Mouse (Mus musculus) left cerebral cortex, adult 18-20 months (tissue): Measurements from ENCODE around the gene Rspry1. TPM values are rescaled to one million over a fixed set of nuclear protein-coding genes. Genes with fewer than 3 reads are reported as not detected.
A peak's percentile ranks its signal among the peaks of the same experiment; 100 is the strongest.

Experiments
- DNase-seq, 2 experiments: peaks; one replicate each; pipeline ENCODE4 v3.0.0; 2021 to 2022; ENCODE audit warnings: low spot score in 2 of 2, mixed read lengths in 1 of 2
- long read RNA-seq, 2 experiments: library from polyadenylated mRNA; stranded (forward); transcript quantifications; one replicate each; pipeline ENCODE4 v2.0.0; 2021
- total RNA-seq, 2 experiments: library from RNA; stranded (reverse); gene quantifications; 2 replicates each; pipeline ENCODE4 v1.2.3; 2021

Gene Rspry1
- 10 to 100 TPM; 27.4 to 29.2 TPM for total RNA-seq
- long read RNA-seq, experiment 1, transcript Rspry1-201 (15 exons, 3,852 nt): major isoform, 30 of 42 reads
- long read RNA-seq, experiment 1, partial matches to known transcripts: 2 of 42 reads
- long read RNA-seq, experiment 1, other reads (novel, unspliced or antisense): 4 of 42 reads
- long read RNA-seq, experiment 2, transcript Rspry1-201 (15 exons, 3,852 nt): major isoform, 18 of 24 reads
- long read RNA-seq, experiment 2, partial matches to known transcripts: 1 of 24 reads
- long read RNA-seq, experiment 2, other reads (novel, unspliced or antisense): 0 of 24 reads

- peak; percentile 100 for DNase-seq
These were observed at the start of gene Rspry1, which contains the start of gene Fam192a for GRCm38 (mm10) chr8:94601607-94602385. TSS of gene Rspry1 (plus strand) at chr8:94601937. TSS of gene Fam192a (minus strand) at chr8:94601997.

GRCm38 (mm10) chr8:94552696-94553095 is 49.0 kb upstream of the Rspry1 start:
- no peak for DNase-seq

- DNase-seq: no peak
These were observed 44.5 kb upstream of the Rspry1 start for GRCm38 (mm10) chr8:94557281-94557680.

- DNase-seq: no peak
These were observed 40.5 kb upstream of the Rspry1 start for GRCm38 (mm10) chr8:94561256-94561655.

GRCm38 (mm10) chr8:94564421-94564820 is 37.3 kb upstream of the Rspry1 start:
- no peak for DNase-seq

GRCm38 (mm10) chr8:94566033-94566432 is 35.7 kb upstream of the Rspry1 start:
- DNase-seq: no peak

GRCm38 (mm10) chr8:94566446-94567158 is 35.1 kb upstream of the Rspry1 start:
- DNase-seq: no peak

- DNase-seq: no peak
These were observed 34.4 kb upstream of the Rspry1 start for GRCm38 (mm10) chr8:94567159-94567849.

GRCm38 (mm10) chr8:94568098-94568497 is 33.6 kb upstream of the Rspry1 start:
- DNase-seq: no peak

GRCm38 (mm10) chr8:94569419-94569818 is 32.3 kb upstream of the Rspry1 start:
- no peak for DNase-seq

GRCm38 (mm10) chr8:94571896-94572295 is 29.8 kb upstream of the Rspry1 start:
- DNase-seq: no peak

- peak; percentile 69 to 76 for DNase-seq
These were observed 27.4 kb upstream of the Rspry1 start for GRCm38 (mm10) chr8:94574159-94574907.

- no peak for DNase-seq
These were observed 26.6 kb upstream of the Rspry1 start for GRCm38 (mm10) chr8:94575148-94575547.

- DNase-seq: no peak
These were observed 19.8 kb upstream of the Rspry1 start for GRCm38 (mm10) chr8:94581820-94582483.

GRCm38 (mm10) chr8:94582569-94582968 is 19.2 kb upstream of the Rspry1 start:
- DNase-seq: no peak

- DNase-seq: peak; percentile 52 to 55
These were observed 17.4 kb upstream of the Rspry1 start for GRCm38 (mm10) chr8:94584238-94584817.

GRCm38 (mm10) chr8:94591691-94592090 is 10.0 kb upstream of the Rspry1 start:
- DNase-seq: no peak

GRCm38 (mm10) chr8:94594211-94594610 is 7.5 kb upstream of the Rspry1 start:
- DNase-seq: no peak

- no peak for DNase-seq
These were observed 1.3 kb upstream of the Rspry1 start for GRCm38 (mm10) chr8:94600478-94600877.
